Mouse (Mus musculus) adrenal gland, adult 2 months (tissue): ENCODE data around the gene Med15. TPM values are rescaled to one million over a fixed set of nuclear protein-coding genes. Genes with fewer than 3 reads are reported as not detected.
A peak's percentile ranks its signal among the peaks of the same experiment; 100 is the strongest.

ENCODE experiments used
- DNase-seq: peaks from one replicate; pipeline ENCODE4 v3.0.0; 2021
- polyA plus RNA-seq: library from polyadenylated mRNA; depleted of rRNA; stranded (reverse); fragments of >200 nt; gene quantifications from 2 replicates; pipeline ENCODE4 v1.2.3, GENCODE M21; 2012
- total RNA-seq, 2 experiments: library from RNA; stranded (reverse); gene quantifications; 2 replicates each; pipeline ENCODE4 v1.2.3; 2021

Med15 gene
- total and polyA plus RNA-seq, 3 experiments = 53.9 to 157 (median 65.4) TPM

DNA sequence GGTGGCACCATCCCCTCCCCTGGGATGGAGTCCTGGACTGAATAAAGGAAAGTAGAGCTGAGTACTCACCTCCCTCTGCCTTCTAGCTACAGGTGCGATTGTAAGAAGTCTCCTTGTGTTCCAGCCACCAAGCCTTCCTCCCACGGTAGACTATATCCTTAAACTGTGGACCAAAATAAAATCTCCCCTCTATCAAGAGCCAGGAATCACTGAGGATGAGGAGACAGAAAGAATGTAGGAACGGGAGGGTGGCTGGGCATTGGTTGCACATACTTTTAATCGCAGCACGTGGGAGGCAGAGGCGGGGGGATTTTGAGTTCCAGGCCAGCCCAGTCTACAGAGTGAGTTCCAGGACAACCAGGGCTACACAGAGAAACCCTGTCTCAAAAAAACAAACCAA, 260 bp downstream of the Med15 start:
- no peak for DNase-seq

DNA sequence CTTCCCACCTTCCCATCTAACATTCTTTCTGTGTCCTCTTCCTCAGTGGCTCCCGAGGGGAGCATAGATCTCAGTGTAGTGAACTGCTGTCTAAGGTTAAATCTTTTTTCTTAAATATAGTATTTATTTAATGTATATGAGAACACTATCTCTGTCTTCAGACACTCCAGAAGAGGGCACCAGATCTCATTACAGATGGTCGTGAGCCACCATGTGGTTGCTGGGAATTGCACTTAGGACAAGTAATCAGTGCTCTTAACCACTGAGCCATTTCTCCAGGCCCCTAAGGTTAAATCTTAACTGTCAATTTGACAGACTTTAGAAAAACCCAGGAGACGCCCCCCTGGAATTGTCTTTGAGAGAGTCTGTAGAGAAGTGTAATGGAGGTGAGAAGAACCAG, 670 bp downstream of the Med15 start:
- DNase-seq = no peak

DNA sequence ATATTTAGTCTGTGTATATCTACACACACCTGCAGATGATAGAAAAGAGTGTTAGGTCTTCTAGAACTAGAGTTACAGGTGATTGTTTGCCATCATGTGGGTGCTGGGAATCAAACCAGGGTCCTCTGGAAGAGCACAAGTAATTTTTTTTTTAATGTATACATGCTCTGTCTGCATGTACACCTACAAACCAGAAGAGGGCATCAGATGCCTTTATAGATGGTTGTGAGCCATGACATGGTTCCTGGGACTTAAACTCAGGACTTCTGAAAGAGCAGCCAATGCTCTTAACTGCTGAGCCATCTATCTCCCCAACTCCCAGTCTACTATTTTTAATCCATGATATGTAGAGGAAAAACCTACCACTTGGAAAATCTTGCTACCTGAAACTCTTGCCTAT, 2.7 kb downstream of the Med15 start:
- no peak for DNase-seq

DNA sequence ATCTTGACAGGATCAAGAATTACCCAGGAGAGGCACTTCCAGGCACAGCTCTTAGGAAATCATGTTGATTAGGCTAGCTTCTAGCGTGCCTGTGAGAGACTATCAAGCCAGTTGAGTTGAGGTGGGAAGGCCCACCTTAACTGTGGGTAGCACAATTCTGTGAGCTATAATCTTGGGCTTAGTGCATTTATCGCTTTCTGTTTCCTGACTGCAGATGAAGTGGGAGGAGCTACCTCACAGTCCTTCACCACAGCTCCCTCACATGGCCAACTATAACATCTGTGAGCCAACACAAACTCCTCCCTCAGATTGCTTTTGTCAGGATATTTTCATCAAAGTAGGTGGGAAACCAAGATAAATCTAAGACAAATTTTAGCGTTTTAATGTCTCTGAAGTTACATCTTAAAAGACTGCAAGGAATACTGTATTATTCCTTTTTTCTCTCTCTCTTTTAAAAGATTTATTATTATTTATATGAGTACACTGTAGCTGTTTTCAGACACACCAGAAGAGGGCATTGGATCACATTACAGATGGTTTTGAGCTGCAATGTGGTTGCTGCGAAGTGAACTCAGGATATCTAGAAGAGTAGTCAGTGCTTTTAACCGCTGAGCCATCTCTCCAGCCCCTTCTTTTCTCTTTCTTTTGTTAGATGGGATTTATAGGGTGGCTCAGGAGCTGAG, 5.4 kb downstream of the Med15 start:
- DNase-seq = peak; percentile 44

DNA sequence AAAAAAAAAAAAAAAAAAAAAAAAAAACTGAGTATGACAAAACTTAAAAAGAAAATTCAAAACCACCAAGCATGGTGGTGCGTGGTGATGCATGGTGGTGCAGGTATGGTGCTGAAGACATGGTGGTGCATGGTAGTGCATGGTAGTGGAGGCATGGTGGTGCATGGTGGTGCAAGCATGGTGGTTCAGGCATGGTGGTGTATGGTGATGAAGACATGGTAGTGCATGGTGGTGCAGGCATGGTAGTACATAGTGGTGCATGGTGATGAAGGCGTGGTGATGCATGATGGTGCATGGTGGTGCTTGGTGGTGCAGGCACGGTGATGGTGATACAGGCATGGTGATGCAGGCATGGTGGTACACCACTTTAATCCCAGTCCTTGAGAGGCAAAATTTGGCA, 8.2 kb downstream of the Med15 start:
- DNase-seq = no peak

DNA sequence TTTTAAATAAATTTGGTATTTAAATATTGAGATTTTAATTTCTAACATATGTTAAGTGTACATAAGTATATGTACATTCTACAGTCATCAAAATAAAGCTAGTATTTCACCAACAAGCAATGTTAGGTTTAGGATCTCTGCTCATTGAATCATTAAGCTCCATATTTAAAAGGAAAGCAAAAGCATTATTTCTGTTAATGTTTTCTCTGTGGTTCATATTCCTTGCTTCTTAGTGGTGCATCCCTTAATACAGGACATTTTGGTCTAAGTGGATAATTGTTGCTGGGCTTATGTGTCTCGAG, 9.4 kb downstream of the Med15 start:
- no peak for DNase-seq

DNA sequence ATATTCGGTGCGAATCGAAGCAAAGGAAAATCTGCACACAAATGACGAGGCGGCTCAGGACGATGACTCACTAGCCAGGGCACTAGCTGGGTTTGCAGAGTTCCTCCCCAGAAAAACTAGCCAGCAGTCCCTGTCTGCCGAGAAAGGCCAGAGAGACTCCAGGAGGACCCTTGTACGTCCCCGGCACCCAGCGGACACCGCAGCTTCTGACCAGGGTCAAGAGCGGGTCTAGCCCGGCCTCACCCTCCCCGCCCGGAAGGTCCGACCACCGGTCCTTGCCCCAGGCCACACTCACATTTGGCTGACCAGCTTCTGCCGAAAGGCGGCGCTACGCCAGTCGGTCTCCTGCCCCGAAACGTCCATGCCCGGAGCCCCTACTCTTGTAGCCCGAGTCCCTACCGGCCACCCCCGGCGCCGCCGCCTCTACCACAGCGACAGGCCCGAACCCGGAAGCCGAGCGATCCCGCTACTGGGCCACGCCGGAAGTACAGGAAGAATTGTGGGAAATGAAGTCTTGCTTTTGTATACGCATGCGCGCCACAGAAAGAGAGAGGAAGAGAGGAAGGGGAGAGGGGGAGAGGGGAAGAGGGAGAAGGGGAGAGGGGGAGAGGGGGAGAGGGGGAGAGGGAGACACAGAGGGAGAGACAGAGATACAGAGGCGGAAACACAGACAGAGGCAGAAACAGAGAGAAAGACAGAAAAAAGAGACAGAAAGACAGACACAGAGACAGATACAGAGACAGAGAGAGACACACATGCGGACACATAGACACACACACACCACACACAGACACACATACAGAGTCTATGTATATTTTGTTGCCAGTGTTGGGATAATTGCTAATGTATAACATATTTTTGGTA, 10.0 kb downstream of the Med15 start:
- peak; percentile 93 for DNase-seq

DNA sequence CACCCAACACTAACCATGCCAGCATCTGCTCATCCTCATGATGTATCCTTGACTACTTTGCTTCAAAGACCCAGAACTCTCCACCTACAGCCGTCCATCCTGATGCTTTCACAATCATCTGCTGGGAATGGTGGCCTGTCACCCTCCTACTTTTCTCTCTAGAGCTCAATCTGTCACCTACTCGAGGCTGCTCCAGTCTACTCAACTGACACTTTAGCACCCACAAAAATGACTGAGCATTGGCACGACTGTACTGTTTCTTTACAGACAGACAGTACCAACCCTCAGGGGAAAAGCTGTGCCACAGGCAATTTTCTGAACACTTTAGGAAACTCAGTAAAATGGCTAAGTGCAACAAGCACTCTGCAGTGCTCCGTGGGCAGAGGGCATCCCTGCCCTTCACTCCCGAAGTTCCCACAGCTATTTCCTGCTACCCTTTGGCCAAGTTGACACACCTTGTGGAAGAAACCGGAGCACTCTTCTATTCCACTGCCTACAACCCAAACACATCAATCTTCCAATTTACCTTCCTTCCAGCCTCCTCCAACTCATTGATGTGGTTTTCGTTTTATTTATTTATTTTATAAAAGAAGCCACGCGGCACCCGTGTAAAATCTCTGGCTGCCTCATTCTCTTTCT, 10.8 kb downstream of the Med15 start:
- DNase-seq = no peak

DNA sequence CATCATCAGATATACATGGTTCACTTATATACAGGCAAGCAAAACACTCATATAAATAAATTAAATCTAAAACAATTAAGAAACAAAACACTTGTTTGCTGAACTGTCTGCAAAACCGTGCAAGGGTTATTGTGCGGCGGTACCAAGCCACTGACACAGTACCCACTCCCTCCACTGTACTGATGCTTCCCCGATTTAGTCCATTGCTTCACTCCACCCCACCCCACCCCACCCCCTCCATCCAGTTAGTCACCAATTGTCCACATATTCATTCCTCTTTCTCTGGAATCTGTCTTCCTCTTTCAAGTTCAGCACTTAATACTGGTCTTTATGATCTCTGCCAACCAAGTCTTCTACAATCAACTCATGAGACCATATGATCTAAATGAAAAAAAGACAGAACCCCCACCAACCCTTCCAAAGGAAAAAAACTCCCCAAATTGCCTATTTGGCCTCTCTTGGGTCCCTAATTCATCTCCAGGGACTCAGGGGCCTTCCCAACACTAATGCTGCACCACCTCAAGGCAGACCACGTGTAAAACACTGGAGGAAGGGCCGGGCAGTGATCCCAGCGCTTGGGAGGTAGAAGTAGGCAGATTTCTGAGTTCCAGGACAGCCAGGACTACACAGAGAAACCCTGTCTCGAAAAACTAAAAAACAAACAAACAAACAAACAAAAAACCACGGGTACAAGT, 11.4 kb downstream of the Med15 start:
- no peak for DNase-seq

DNA sequence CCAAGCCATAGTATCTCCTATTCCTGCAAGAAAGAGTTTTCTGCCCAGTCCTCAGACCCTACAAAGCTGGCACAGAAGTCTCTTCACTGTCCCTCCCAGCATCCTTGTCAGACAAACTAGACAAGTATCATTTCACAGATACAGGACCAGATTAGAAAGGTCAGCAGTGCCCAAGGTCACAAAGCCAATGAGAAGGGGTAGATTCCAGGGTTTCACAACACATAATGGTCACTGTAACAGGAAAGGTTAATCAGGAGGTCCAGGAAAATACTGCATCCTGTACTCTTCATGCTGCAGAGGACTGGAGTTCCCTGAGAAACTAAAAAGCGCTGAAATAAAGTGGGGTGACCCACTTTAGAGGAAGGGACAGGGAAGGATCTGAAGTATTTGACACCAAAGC, 14.9 kb downstream of the Med15 start:
- peak; percentile 42 for DNase-seq

DNA sequence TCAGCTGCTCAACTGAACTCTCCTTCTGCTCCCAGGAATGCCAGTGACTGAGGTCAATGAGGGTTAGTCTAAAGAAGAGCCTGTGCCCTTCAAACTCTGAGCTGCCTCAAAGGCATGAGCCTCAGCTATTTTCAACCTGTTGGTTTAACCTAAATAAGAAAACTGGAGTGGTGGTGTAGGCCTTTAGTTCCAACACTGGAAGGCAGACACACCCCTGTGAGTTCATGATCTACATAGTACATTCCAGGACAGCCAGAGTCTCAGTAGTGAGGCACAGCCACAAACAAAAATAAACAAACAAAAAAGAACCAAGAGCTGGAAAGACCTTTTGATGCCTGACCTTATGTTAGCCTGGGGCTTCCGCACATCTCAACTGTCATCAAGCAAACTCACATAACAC, 25.1 kb downstream of the Med15 start:
- no peak for DNase-seq

DNA sequence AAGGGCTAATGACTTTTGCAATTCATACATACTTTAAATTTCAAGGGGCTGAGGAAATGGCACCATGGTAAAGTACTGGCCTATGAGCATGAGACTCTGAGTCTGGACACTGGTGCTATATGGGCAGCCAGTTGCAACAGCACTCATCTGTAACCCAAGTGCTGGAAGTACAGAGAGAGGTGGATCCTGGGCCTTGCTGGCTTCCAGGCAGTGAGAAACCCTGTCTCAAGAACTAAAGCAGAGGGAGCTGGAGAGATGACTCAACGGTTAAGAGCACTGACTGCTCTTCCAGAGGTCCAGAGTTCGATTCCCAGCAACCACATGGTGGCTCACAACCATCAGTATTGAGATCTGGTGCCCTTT, 31.7 kb downstream of the Med15 start:
- no peak for DNase-seq

DNA sequence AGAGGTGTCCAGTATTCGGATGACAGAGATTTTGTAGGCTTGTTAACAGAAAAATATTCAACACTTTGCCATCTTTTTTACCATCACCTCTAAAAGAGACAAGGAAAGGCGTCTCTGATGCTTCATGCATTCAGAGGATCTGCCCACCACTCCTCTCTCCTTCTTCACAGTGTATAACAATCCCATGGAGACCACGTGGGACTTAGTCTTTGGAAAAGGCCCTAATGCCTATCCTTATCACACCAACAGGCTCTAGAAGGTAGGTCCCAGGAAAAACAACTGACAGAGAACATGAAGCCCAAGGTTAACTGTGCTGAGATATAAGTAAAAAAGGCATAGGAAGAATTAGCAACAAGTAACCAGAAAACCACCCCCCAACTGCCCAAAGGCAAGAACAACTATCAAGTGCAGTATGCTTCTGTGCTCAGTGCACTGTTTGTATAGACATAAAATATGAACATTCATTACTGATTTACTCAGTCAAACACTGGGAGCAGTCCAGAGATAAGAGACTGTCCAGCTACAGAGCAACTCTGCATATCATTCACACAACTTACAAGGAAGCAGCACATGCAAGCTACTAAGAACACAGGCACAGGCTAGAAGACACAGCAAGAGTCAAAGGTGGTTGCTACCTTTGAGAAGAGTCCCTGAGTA, 32.2 kb downstream of the Med15 start:
- DNase-seq = no peak

DNA sequence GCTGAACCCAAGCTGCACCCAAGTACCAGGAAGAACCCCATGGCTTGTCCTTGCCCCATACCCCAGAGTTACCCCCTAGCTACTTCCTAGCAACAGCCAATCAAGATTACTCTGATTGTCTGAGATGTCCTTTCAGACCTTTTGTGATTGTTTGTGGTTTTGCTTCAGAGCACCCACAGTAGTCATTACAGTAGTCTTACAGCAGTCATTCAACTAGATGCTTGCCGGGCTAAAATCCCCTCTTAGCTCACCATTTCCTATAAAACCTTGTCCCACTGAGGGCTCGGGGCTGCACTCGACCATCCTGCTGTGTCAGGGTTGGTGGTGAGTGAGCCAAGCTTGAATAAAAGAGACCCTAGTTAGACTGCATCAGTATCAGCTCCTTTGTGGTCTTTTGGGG, 37.8 kb downstream of the Med15 start:
- no peak for DNase-seq

DNA sequence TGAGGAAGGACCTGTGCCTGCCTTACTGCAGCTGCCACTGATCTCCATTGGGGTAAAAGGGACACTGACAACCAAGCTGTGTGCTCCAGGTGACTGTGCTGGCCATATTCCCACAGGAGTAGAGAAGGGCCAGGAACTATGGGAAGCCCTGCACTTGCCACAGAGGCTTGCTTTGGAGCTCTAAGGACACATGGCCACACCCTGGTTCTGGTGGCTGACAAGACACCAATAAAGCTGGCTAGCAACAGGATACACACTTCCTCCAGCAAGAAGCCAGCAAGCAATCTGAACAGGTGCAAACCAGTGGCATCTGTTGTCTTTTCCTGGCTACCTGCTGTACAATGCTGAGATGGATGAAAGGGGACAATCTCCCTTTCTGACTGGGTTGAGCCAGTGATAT, 62.8 kb downstream of the Med15 start:
- DNase-seq = no peak

DNA sequence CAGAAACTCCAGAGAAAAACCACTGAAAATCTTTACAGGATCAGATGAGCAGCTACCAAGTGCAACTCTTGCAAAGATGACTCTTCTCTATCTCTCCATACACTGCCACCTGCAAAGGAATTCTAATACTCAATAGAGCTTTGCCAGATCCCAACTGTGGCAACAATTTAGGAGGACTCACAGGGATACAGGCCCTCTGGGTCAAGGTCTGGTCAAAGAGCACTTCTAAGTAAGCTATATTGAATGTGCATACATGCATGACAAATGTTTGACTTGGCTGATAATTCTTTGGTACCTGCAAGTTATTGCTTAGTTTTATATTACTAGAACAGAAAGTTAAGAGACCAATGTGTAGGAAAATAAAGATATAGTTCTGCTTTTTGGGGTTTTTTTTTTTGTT, 67.1 kb downstream of the Med15 start:
- no peak for DNase-seq

DNA sequence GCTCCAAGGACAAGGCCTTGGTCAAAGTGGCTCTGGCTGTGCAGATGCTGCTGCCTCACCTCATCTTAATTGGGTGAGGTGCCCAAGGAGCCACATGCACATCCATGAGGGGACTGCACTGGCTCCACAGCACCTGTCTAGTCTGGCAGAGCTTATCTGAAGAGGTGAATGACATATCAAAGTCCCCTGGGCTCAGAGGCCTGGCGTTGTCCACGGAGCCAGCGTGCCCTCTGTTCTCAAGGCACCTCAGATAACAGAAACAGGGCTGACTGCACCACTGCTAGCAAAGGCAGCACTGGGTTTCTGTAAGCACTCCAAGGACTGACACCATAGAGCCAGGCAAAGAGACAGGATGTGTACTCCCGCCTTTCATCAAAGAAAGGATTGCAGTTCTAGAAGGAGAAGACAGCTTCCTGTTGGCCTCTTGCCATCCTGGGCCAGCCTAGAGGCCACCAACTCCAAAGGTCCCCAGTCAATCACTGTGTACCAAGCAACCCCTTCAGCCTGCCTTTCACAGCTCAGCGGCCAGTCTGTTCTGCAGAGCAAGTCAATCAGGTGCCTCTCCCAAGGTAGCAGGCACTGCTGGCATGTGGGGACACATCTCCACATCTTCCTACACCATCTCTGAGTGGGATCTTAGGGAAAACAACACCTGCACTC, 76.3 kb downstream of the Med15 start:
- peak; percentile 36 for DNase-seq

DNA sequence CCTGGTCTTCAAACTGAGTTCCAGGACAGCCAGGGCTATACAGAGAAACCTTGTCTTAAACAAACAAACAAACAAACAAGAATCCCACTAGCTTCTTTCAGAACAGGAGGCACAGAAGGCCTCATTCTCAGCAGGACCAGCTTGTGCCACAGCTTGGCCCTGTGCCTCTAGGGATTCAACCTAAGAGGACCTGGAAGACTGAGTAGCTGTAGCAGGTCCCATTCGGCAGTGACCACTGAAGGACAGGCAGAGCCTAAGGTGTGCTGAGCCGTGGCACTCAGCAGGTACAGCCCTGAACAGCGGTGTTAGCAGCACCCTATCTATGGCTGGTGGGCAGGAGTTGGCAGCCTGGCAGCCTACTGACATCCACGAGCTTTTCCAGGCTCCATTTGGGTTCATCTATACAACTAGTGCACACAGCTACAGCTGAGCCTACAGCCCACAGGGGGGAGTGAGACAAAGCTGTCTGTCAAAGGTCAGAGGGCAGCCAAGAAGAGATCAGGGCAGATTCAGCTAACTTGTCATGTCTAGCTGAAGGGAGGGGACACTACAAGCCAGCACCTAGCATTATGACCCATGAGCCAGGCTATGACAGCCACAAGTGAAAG, 78.4 kb downstream of the Med15 start:
- no peak for DNase-seq

DNA sequence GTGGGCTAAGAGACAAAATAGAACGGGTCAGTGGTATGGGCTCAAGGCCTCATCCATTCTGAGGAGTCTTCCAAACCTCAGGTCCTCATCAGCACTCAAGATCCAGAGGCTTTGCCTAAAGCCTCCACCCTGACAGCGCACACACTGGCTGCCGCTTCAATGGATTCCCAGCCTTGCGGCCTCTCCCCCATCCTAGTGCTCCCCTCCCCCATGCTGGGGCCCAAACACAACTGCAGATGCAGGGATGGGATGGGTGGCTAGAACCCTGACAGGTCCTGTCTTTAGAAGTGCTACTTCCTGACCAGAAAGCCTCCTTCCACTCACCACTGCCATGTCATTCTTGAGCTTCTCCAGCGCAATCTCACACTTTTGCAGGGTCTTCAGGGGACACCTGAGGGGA, 79.1 kb downstream of the Med15 start:
- no peak for DNase-seq

DNA sequence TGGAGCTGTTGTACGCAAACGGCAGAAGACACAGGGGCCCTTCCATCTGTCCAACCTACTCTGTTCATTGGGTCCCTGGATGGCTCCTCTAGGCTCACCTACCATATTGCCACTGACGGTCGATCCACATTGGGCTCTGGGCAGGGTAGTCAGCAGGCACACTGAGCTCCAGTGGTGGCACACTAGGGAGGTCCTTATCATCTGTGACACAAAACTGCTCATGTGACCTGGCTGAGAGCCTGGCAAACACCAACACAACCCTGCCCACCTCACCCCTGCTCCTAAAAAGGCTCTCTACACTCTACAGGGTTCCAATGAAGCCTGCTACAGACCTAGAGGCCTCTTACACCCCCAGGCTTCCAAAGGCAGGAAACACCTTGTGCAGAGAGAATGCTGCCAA, 80.1 kb downstream of the Med15 start:
- DNase-seq = no peak

DNA sequence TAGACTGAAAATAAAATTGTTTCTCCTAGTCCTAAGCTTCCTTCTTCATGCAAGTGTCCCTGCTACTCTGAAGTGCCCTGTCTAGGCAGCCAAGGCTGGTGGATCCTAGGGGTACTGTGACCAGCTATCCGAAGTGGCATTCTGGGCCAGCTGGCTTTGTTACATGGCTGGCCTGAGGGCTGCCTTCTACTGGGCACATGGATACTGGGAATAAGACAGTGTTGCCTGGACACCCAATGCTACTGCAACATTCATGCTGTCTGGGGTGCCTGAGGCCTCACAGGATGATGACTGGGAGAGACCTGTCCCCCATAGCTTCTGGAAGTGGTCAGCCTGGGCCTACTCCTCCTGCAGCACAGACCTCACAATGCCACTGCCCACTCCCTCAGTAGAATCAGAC, 82.0 kb downstream of the Med15 start:
- no peak for DNase-seq
